Mouse (Mus musculus) mouse trophoblast stem cell (cell line): Measurements from ENCODE around the gene H2-K1.

Experiments
- in situ Hi-C, 2 experiments: fragments of 300-500 bp; cut with MseI, MboI; formaldehyde crosslinking; loops; 2 replicates in 1 of 2; 3 replicates in 1 of 2; pipeline ENCODE4 v1.15.1; 2025

Gene H2-K1

GRCm38 (mm10) chr17:33957493-33957892, 42.7 kb downstream of the H2-K1 start:
- in situ Hi-C loops = loop anchor here in 1 of 2 experiments (25.0 kb wide), 1 partner anchor 1680 kb away; the partner anchor contains the start of genes Gm9573 and Mucl3

DNA sequence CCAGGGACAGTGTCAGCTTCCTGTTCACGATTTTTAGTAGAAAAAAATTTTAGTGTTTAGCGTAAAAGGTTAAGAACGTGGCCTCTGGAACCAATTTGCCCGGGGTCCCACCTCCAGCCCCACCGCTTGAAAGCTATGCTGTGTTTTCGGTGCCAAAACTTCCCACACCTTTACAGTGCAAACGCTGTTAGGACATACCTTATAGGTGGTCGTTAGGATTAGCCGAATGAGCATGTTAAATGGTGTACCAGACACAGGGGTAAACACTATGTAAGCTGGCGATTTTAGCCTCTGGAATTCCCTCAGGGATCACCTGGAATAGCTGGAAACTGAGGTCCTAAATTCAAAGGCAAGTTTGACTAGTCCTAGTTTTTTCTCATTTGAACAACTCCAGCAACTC, 43.8 kb downstream of the H2-K1 start:
- in situ Hi-C loops = loop anchor here in 1 of 2 experiments (25.0 kb wide), 1 partner anchor 1681 kb away; the partner anchor contains the start of genes Gm9573 and Mucl3

GRCm38 (mm10) chr17:33955555-33956214, 44.5 kb downstream of the H2-K1 start, which contains the start of the genes Vps52 and Rps18:
TSS of gene Vps52 (plus strand) at chr17:33955812.
TSS of gene Rps18 (minus strand) at chr17:33956001.
- in situ Hi-C loops = loop anchor here in 1 of 2 experiments (25.0 kb wide), 1 partner anchor 1682 kb away; the partner anchor contains the start of genes Gm9573 and Mucl3

- in situ Hi-C loops = loop anchor here in 1 of 2 experiments (25.0 kb wide), 1 partner anchor 1682 kb away; the partner anchor contains the start of genes Gm9573 and Mucl3
Measured at GRCm38 (mm10) chr17:33954646-33955554, 45.2 kb downstream of the H2-K1 start.

- in situ Hi-C loops = loop anchor here in 1 of 2 experiments (25.0 kb wide), 1 partner anchor 1683 kb away; the partner anchor contains the start of genes Gm9573 and Mucl3
Measured at GRCm38 (mm10) chr17:33953961-33954565, 46.1 kb downstream of the H2-K1 start.

DNA sequence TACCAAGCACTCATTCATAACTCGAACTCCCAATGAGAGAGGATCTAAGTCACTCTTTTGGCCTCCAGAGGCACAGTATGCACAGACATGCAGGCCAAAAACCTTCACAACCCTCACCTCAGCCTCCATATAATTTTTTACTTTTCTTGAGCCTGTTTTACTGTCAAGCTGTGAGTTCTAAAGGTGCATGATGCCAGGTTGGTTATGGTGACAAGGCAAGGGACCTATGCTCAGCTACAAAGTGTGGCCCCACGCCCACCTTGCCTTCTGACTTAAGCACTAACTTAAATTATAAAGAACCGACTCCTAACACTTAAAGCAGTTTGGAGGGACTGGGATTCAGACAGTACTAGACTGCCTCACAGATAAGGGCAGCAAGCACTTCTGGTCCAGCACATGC, 46.8 kb downstream of the H2-K1 start:
- in situ Hi-C loops = loop anchor here in 1 of 2 experiments (25.0 kb wide), 1 partner anchor 1684 kb away; the partner anchor contains the start of genes Gm9573 and Mucl3

DNA sequence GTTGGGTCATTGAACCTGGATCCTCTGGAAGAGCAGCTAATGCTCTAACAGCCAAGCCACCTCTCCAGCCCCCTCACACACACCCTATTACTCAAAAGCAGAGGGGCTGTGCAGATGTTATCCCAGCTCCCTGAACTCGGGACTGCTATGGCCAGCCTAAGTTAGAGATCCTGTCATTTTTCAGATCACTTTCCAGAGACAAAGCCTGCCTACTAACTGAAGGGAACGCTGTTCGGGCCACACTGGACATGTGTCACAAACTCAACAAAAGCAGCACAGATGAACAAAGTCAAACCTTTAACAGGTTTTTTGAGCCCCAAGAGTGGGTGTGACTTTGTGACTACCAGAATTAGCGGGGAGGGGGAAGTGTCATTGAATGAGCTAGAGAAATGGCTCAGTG, 47.3 kb downstream of the H2-K1 start:
- in situ Hi-C loops = loop anchor here in 1 of 2 experiments (25.0 kb wide), 1 partner anchor 1684 kb away; the partner anchor contains the start of genes Gm9573 and Mucl3

DNA sequence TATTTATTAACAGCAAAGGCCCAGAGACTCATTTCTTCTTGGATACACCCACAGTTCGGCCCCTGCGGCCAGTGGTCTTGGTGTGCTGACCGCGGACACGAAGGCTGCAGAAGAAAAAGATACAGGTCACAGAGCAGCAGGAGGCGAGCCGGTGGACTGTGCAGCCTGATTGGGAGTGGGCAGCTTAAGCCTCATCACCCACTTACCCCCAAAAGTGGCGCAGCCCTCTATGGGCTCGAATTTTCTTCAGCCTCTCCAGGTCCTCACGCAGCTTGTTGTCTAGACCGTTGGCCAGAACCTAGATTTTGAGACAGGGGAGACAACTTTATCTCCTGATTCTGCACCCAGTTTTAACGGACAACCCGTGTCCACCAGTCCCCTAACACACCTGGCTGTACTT, 48.1 kb downstream of the H2-K1 start:
- in situ Hi-C loops = loop anchor here in 1 of 2 experiments (25.0 kb wide), 1 partner anchor 1685 kb away; the partner anchor contains the start of genes Gm9573 and Mucl3

GRCm38 (mm10) chr17:33951021-33951946, 48.9 kb downstream of the H2-K1 start, which contains the start of gene B3galt4:
TSS of gene B3galt4 (minus strand) at chr17:33951488.
- in situ Hi-C loops = loop anchor here in 1 of 2 experiments (25.0 kb wide), 1 partner anchor 1686 kb away; the partner anchor contains the start of genes Gm9573 and Mucl3

DNA sequence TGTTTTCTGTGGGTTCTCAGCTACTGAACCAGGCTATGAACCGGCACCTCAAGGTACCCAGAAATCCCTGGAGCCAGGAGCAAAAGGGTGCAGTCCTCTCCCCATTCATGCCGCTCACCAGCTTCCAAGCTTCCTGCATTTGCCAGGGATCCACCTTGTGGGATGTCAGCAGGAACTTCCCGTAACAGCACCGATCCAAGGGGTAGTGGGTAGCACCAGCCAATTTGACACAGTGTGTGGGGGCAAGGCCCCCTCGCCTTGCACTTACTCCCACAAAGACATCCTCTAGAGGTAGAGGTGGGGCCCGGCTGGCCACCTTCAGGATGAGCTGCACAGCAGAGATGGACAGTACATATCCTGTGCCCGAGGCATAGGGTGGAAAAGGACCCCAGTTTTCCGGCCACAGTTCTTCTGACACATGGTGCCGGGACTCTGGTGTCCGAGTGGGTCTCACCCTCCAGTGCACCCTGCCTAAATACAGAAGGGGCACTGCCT, 50.0 kb downstream of the H2-K1 start:
- in situ Hi-C loops = loop anchor here in 1 of 2 experiments (25.0 kb wide), 1 partner anchor 1687 kb away; the partner anchor contains the start of genes Gm9573 and Mucl3

DNA sequence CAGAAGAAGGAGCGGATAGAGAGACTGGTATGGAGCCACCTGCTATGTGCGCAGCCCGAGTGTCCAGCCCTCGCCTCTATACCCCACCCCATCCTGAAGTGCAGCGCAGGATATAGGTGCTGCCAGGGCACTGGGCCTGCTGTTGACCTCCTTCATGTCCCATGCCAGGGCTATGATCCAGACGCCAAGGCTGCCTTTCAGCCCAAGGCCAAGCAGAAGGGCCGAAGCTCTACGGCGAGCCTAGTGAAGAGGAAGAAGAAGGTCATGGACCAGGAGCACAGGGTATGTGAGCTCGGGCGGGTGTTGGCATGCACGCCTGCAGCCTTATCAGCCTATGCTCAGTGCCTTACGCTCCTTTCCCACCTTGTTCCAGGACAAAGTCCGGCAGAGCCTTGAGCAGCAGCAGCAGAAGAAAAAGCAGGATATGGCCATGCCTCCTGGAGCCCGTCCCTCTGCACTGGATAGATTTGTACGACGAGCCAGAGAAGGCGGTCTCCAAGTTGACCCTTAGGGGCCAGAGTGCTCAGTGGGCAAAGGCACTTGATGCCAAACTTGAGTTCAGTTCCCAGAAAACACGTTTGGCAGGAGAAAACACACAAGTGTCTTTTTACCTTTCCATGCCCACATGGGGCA, 51.1 kb downstream of the H2-K1 start:
- in situ Hi-C loops = no loop called here

- in situ Hi-C loops = no loop called here
Measured at GRCm38 (mm10) chr17:33948090-33948904, 51.9 kb downstream of the H2-K1 start.

DNA sequence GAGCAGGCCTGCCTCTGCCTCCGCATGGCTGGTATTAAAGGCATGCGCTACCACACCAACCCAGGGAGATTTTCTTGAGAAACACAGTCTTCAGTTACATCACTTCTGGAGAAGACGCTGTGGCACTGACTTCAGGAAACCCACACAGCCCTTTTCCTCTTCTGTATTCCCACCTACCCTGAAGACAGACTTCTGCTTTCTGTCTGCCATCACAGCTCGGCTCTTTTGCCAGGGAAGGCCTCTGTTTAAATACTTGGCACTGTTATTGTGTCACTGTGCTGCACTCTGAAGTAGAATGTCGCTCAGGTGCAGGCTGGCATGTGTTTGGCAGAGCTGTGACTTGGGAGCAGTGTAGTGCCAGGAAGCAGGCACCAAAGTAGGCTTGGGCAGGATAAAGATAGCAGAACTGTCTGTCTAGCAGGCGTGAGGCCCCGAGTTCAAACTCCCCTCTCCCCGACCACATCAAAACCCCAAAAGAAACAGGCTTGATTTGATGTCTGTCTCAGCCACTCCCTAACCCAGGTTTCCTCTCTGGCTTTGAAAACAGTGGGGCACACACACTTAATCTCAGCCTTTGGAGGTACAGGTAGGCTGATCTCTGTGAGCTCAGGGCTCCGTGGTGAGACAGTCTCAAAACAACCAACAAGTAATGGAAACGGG, 52.6 kb downstream of the H2-K1 start:
- in situ Hi-C loops = no loop called here
